Mouse (Mus musculus) ES-E14 (cell line): ENCODE results near the gene Hk1. TPM values are rescaled to one million over a fixed set of nuclear protein-coding genes. Genes with fewer than 3 reads are reported as not detected.

Experiments
- DNase-seq: peaks from one replicate; pipeline ENCODE4 v3.0.0-alpha.2; 2013; ENCODE audit warnings: low read depth, low spot score
- H3K27ac ChIP-seq: 2 replicates; pipeline ENCODE4 v1.5.1; 2012; ENCODE audit warnings: low read depth, mild to moderate bottlenecking, low read length, moderate library complexity, mixed read lengths; ENCODE audit not compliant: poor library complexity, insufficient read depth, severe bottlenecking
- H3K36me3 ChIP-seq: 2 replicates; pipeline ENCODE4 v1.6.1; 2012; ENCODE audit warnings: mild to moderate bottlenecking, low read length, moderate library complexity, mixed read lengths; ENCODE audit not compliant: control insufficient read depth, poor library complexity, insufficient read depth, severe bottlenecking
- H3K4me1 ChIP-seq, 2 experiments: fragments of 150-350 bp in 1 of 2; sonication (generic) in 1 of 2; 2 replicates each; pipeline ENCODE4 v1.6.1; 2012; ENCODE audit warnings: low read length in 2 of 2, mild to moderate bottlenecking in 1 of 2, mixed read lengths in 1 of 2; ENCODE audit not compliant: control insufficient read depth in 2 of 2, insufficient read depth in 2 of 2, poor library complexity in 1 of 2
- H3K4me3 ChIP-seq, 2 experiments: fragments of 150-350 bp in 1 of 2; sonication (generic) in 1 of 2; 2 replicates each; pipeline ENCODE4 v1.5.1; 2012; ENCODE audit warnings: low read length in 2 of 2, low read depth in 1 of 2, mild to moderate bottlenecking in 1 of 2, mixed read lengths in 1 of 2; ENCODE audit not compliant: insufficient read depth in 1 of 2, poor library complexity in 1 of 2, severe bottlenecking in 1 of 2
- H3K9ac ChIP-seq: 2 replicates; pipeline ENCODE4 v1.6.1; 2012; ENCODE audit warnings: low read depth, mild to moderate bottlenecking, low read length, mixed read lengths; ENCODE audit not compliant: poor library complexity, insufficient read depth, severe bottlenecking
- H3K9me3 ChIP-seq: fragments of 150-350 bp; sonication (generic); 2 replicates; pipeline ENCODE4 v1.6.1; 2012; ENCODE audit warnings: low read depth, mild to moderate bottlenecking, low read length; ENCODE audit not compliant: control insufficient read depth, insufficient read depth
- CHD2 ChIP-seq: IDR thresholded peaks from 2 replicates; pipeline ENCODE4 v1.6.1; 2014; ENCODE audit warnings: mild to moderate bottlenecking, low read depth, low read length, inconsistent platforms
- HCFC1 ChIP-seq: IDR thresholded peaks from 2 replicates; pipeline ENCODE4 v1.6.1; 2012; ENCODE audit warnings: low read length, inconsistent platforms, borderline replicate concordance; ENCODE audit not compliant: insufficient read depth
- MAFK ChIP-seq: IDR thresholded peaks from 2 replicates; pipeline ENCODE4 v1.6.1; 2014; ENCODE audit warnings: mild to moderate bottlenecking, low read depth, low read length, inconsistent platforms; ENCODE audit not compliant: insufficient read depth
- ZC3H11A ChIP-seq: IDR thresholded peaks from 2 replicates; pipeline ENCODE4 v1.6.1; 2012; ENCODE audit warnings: low read depth, mild to moderate bottlenecking, inconsistent platforms, low read length, borderline replicate concordance
- ZNF384 ChIP-seq: IDR thresholded peaks from 2 replicates; pipeline ENCODE4 v1.6.1; 2012; ENCODE audit warnings: low read depth, low read length, inconsistent platforms
- in situ Hi-C, 2 experiments: fragments of 600-800 bp; cut with MboI; formaldehyde crosslinking; loops; one replicate each; pipeline ENCODE4 v1.15.1; 2025; ENCODE audit warnings: low sequenced_read_pairs in 2 of 2, inconsistent platforms in 1 of 2; ENCODE audit not compliant: unreplicated experiment in 2 of 2
- total RNA-seq: library from RNA; depleted of rRNA; stranded (reverse); fragments of 300-350 nt; gene quantifications from 2 replicates; pipeline ENCODE4 v1.2.3, GENCODE M21; 2012; rRNA removed

Hk1 gene
- 18.8 and 22.6 TPM in 2 replicates for total RNA-seq

DNA sequence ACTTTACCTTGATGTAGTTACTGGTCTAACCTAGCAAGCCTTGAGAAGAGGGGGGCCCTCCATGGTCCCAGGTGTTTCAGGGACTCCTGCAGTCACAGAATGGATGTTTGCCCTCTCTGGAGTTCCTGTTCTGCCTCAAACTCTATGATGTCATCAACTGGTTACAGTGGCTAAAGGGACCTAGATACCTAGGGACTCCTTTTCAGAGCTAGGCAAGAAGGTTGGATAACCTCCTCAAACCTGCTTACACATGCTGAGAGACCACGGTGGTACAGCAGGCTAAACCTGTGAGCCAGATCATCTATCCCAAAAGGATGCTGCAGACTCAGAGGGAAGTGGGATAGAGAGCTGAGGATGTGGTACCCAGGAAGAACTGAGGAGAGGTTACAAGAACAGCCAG is at the start of gene Hk1:
Gene Hk1 (minus strand): TSS at position 101 of the 400 bp plus-strand sequence.
- in situ Hi-C loops: no loop called here
- H3K36me3 ChIP-seq: no peaks in the 10 kb centered on the region
- H3K27ac ChIP-seq: no peak within 1 kb of the TSS
- no peak within 1 kb of the TSS for H3K4me3 ChIP-seq
- no peak for DNase-seq
- TF ChIP-seq CHD2 (no peak), MAFK (no peak), ZC3H11A (no peak), ZNF384 (no peak), HCFC1 (no peak)
- H3K4me1 ChIP-seq: no peaks in the 10 kb centered on the region
- no peaks in the 10 kb centered on the region for H3K9me3 ChIP-seq
- no peak within 1 kb of the TSS for H3K9ac ChIP-seq

- Histone ChIP-seq H3K27ac (no peak overlapping the region), H3K36me3 (peaks cover 13% of the 10 kb centered on the region), H3K4me1 (no peaks in the 10 kb centered on the region; a peak in 1 of 4 replicates), H3K4me3 (no peak overlapping the region), H3K9ac (no peak overlapping the region), H3K9me3 (no peaks in the 10 kb centered on the region)
- no peak for DNase-seq
- in situ Hi-C loops: no loop called here
- TF ChIP-seq ZC3H11A (no peak), CHD2 (no peak), MAFK (no peak), ZNF384 (no peak), HCFC1 (no peak)
Observed at GRCm38 (mm10) chr10:62425081-62425871, 45.6 kb upstream of the Hk1 start.

DNA sequence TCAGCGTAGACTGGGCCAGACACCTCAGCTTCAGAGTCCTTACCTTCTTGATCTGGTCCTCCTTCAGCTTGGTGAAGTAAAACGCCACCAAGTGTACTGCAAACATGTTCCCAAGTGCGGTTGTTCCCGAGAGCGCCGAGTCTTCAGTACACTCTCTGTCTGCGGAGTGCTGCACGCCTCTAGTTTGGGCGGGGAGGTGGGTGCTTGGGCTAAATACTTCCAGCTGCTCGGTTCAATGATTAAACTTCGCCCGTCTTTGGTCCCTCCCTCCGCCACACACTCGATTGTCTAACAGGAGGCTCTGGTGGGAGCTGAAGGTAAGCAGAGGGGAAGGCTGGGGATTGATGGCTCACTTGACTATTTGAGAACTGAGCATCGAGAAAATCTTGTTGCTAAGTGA is 42.5 kb upstream of the Hk1 start, which contains the start of gene Hkdc1:
Gene Hkdc1 (minus strand): TSS at position 237 of the 400 bp plus-strand sequence.
- Histone ChIP-seq H3K27ac (no peak within 1 kb of the TSS), H3K4me1 (no peaks in the 10 kb centered on the region; a peak in 1 of 4 replicates), H3K36me3 (no peaks in the 10 kb centered on the region), H3K9me3 (no peaks in the 10 kb centered on the region), H3K9ac (no peak within 1 kb of the TSS; the same call in 1 of the 2 replicates), H3K4me3 (no peak within 1 kb of the TSS)
- TF ChIP-seq ZNF384 (no peak), MAFK (no peak), ZC3H11A (no peak), CHD2 (no peak), HCFC1 (no peak)
- in situ Hi-C loops: no loop called here
- DNase-seq: no peak

DNA sequence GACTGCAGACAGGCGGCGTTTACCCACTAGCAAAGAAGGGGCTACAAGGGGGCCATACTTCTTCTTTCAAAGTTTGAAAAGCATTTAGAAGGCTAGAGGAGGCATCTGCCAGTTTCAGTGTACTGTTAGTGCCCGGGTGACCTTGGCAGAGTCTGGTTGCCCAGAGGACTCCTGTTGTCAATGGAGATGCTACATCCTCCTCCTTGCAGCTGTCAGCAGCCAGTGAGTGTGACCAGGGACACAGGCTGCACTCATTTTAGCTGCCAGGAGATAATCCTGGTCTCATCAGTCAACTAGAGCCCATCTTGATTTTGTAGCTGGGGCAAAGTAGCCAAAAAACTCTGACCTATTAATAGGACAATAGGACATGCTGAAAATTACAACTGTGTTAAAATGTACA is 41.4 kb upstream of the Hk1 start:
- Histone ChIP-seq H3K9ac (no peak overlapping the region), H3K4me1 (no peaks in the 10 kb centered on the region; a peak in 1 of 4 replicates), H3K27ac (no peak overlapping the region), H3K9me3 (no peaks in the 10 kb centered on the region), H3K4me3 (no peak overlapping the region), H3K36me3 (no peaks in the 10 kb centered on the region)
- TF ChIP-seq ZNF384 (no peak), HCFC1 (no peak), CHD2 (no peak), ZC3H11A (no peak), MAFK (no peak)
- DNase-seq: no peak
- in situ Hi-C loops: no loop called here
